Mouse (Mus musculus): ENCODE data around the gene Ptx4. TPM values are rescaled to one million over a fixed set of nuclear protein-coding genes. Genes with fewer than 3 reads are reported as not detected.
"Not testable (repeated sequence)": the region's sequence is repeated elsewhere in the genome, so short reads cannot be mapped to it uniquely, and the experiment has no call there.

Gene Ptx4
- total RNA-seq, 2 experiments from 2014 or later: 4.2 to 6.7 TPM

- DNase-seq: no peak
- intact Hi-C loops (cut with DNase I): no loop called here
Observed at GRCm38 (mm10) chr17:25112423-25112810, 8.1 kb upstream of the Ptx4 start.

- intact Hi-C loops (cut with DNase I): loop anchor here (2.0 to 5.0 kb wide), 5 partner anchors 18 to 157 kb away; partner anchors contain the start of genes BC003965, Clcn7, Tmem204 and Ube2i
- DNase-seq: no peak
Observed at GRCm38 (mm10) chr17:25114908-25115645, 5.5 kb upstream of the Ptx4 start.

- intact Hi-C loops (cut with DNase I): loop anchor here (2.0 to 5.0 kb wide), 5 partner anchors 17 to 156 kb away; partner anchors contain the start of genes BC003965, Clcn7, Tmem204 and Ube2i
- peak; percentile 96 for DNase-seq
Observed at GRCm38 (mm10) chr17:25115664-25116432, 4.7 kb upstream of the Ptx4 start, which contains the start of gene Telo2. Telo2 (minus strand) TSS chr17:25115967.

- intact Hi-C loops (cut with DNase I): loop anchor here (5.0 kb wide), 3 partner anchors 50 to 155 kb away; partner anchors contain the start of genes BC003965 and Ube2i
- no peak for DNase-seq
Observed at GRCm38 (mm10) chr17:25117263-25117662, 3.3 kb upstream of the Ptx4 start.

GRCm38 (mm10) chr17:25123979-25124378 is 3.4 kb downstream of the Ptx4 start:
- intact Hi-C loops (cut with DNase I): no loop called here
- peak in 1 of 2 experiments; percentile 25 for DNase-seq

- intact Hi-C loops (cut with DNase I); DNase-seq: not testable (repeated sequence)
Observed at GRCm38 (mm10) chr17:25125442-25126060, 5.0 kb downstream of the Ptx4 start.

GRCm38 (mm10) chr17:25127079-25127478 is 6.5 kb downstream of the Ptx4 start:
- intact Hi-C loops (cut with DNase I): no loop called here
- no peak for DNase-seq

GRCm38 (mm10) chr17:25127681-25128080 is 7.1 kb downstream of the Ptx4 start:
- intact Hi-C loops (cut with DNase I): no loop called here
- no peak for DNase-seq

- DNase-seq: no peak
- intact Hi-C loops (cut with DNase I): loop anchor here (5.0 kb wide), 1 partner anchor 142 kb away; the partner anchor contains the start of gene Ube2i
Observed at GRCm38 (mm10) chr17:25130060-25130459, 9.5 kb downstream of the Ptx4 start.

GRCm38 (mm10) chr17:25133275-25133698 is 12.7 kb downstream of the Ptx4 start, which contains the start of gene Clcn7:
Clcn7 (plus strand) TSS chr17:25133391.
- DNase-seq: peak; percentile 94
- intact Hi-C loops (cut with DNase I): loop anchor here (2.0 to 5.0 kb wide), 3 partner anchors 18 to 139 kb away; partner anchors contain the start of genes Telo2 and Ube2i

GRCm38 (mm10) chr17:25135622-25136021 is 15.1 kb downstream of the Ptx4 start:
- no peak for DNase-seq
- intact Hi-C loops (cut with DNase I): no loop called here

- no peak for DNase-seq
- intact Hi-C loops (cut with DNase I): no loop called here
Observed at GRCm38 (mm10) chr17:25138803-25139202, 18.2 kb downstream of the Ptx4 start.

- DNase-seq: no peak
- intact Hi-C loops (cut with DNase I): no loop called here
Observed at GRCm38 (mm10) chr17:25139960-25140359, 19.4 kb downstream of the Ptx4 start.

GRCm38 (mm10) chr17:25162161-25162560 is 41.6 kb downstream of the Ptx4 start, which contains the start of gene Ccdc154:
Ccdc154 (plus strand) TSS chr17:25162461.
- no peak for DNase-seq
- intact Hi-C loops (cut with DNase I): no loop called here

- intact Hi-C loops (cut with DNase I): no loop called here
- DNase-seq: no peak
Observed at GRCm38 (mm10) chr17:25163387-25163786, 42.8 kb downstream of the Ptx4 start.

- intact Hi-C loops (cut with DNase I): no loop called here
Observed at GRCm38 (mm10) chr17:25164770-25165169, 44.2 kb downstream of the Ptx4 start.

GRCm38 (mm10) chr17:25165970-25166671 is 45.6 kb downstream of the Ptx4 start:
- no peak for DNase-seq
- intact Hi-C loops (cut with DNase I): no loop called here

More at GRCm38 (mm10) chr17:25164770-25165169, 44.2 kb downstream of the Ptx4 start:
- no peak for DNase-seq

GRCm38 (mm10) chr17:25169706-25170105 is 49.1 kb downstream of the Ptx4 start:
- intact Hi-C loops (cut with DNase I): no loop called here
- DNase-seq: no peak

GRCm38 (mm10) chr17:25172558-25172957 is 52.0 kb downstream of the Ptx4 start:
- no peak for DNase-seq
- intact Hi-C loops (cut with DNase I): no loop called here
